In the genomic region with DNA sequence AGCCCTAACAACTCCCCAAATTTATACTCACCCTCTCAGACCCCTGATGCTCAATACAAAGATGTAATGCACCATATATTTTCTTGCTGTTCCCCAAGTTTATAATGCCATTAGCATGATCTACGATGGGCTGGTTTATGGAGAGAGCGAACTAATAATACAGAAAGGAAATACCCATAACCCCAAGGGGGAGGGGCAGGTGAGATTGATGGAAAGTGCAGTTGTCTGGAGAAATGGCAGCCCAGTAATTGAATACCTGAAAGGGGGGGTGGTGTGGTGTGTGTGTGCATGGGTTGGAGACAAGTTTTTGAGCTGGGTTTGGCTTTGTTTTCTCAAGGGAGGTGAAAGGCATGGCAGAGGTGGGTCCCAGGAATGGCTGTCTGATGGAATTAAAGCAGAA, we compare ENCODE assay signal across 26 mouse cellular contexts.
DNase-seq lines count a peak whose midpoint lies in the region; ATAC-seq lines count a peak whose summit lies in the region.
"Had no signal": no experiment of that assay in that cellular context is flagged by ENCODE, and none has a peak within 500 bp of the region (broad histone marks: within the 10 kb centered on the region; RNA-seq: fewer than 3 reads in every experiment).

No protein-coding gene starts in this region.

- H3K4me3 ChIP-seq in neural tube, embryonic 12.5 days = no peak overlapping the region
- no peak overlapping the region for H3K4me3 ChIP-seq in limb, embryonic 10.5 days
- H3K4me3 ChIP-seq in neural tube, embryonic 14.5 days (ENCODE audit: low read depth, low read length) = no peak overlapping the region
- no peak overlapping the region for H3K4me3 ChIP-seq in liver, embryonic 12.5 days
- H3K4me3 ChIP-seq: embryonic facial prominence, embryonic 12.5 days; embryonic facial prominence, embryonic 15.5 days; heart, embryonic 10.5 days; heart, embryonic 13.5 days; hindbrain, embryonic 12.5 days; hindbrain, embryonic 15.5 days; intestine, embryonic 15.5 days had no signal

- H3K36me3 ChIP-seq in neural tube, embryonic 12.5 days = no peaks in the 10 kb centered on the region
- H3K36me3 ChIP-seq in limb, embryonic 10.5 days = no peaks in the 10 kb centered on the region
- 0 out of 2 replicates have a peak, but pooled peaks cover 3% of the 10 kb centered on the region for H3K36me3 ChIP-seq in neural tube, embryonic 14.5 days (ENCODE audit: control insufficient read depth, insufficient read depth, low read length)
- H3K36me3 ChIP-seq in liver, embryonic 12.5 days = no peaks in the 10 kb centered on the region
- H3K36me3 ChIP-seq: embryonic facial prominence, embryonic 12.5 days; embryonic facial prominence, embryonic 15.5 days; hindbrain, embryonic 12.5 days; intestine, embryonic 15.5 days had no signal

- no peak for DNase-seq in neural tube, embryonic 10.5 days (ENCODE audit: extremely low spot score, low spot score)
- DNase-seq in forelimb bud, embryonic 11.5 days (ENCODE audit: low read depth, low spot score) = peak; percentile 64
- peak; percentile 53 for DNase-seq in limb, embryonic 10.5 days (ENCODE audit: low spot score)
- DNase-seq: adrenal gland, adult 8-10 months; adrenal gland, postnatal 25 days; cerebellum, adult 11-12 months; cerebellum, adult 8-10 months; cerebellum, postnatal 10 days; cerebellum, postnatal 36 days; forebrain, postnatal 0 days; gastrocnemius, postnatal 25 days; heart, adult 18-20 months; heart, postnatal 14 days had no signal

- peak; percentile 33; the same call in 1 of the 2 replicates for ATAC-seq in neural tube, embryonic 12.5 days (ENCODE audit: low FRiP score, low read depth)
- ATAC-seq in neural tube, embryonic 14.5 days (ENCODE audit: low read depth) = peak; percentile 61; the same call in 1 of the 2 replicates
- ATAC-seq in liver, embryonic 12.5 days = no peak
- ATAC-seq in CD4-positive, CD25-positive, alpha-beta regulatory T cell, adult 4 months = no peak
- ATAC-seq: activated CD4-positive, CD25-positive, alpha-beta regulatory T cell, adult 4 months; forebrain, embryonic 14.5 days; forebrain, postnatal 0 days; intestine, embryonic 15.5 days had no signal

- 58% methylated on average over 2 of the region's 2 CpGs for WGBS in neural tube, embryonic 12.5 days
- WGBS in limb, embryonic 10.5 days = 63% methylated on average over 2 of the region's 2 CpGs
- 39% methylated on average over 2 of the region's 2 CpGs for WGBS in neural tube, embryonic 14.5 days
- WGBS in liver, embryonic 12.5 days (ENCODE audit: insufficient replicate concordance) = 78% methylated on average over 2 of the region's 2 CpGs

- peaks cover 13% of the 10 kb centered on the region for H3K4me1 ChIP-seq in neural tube, embryonic 12.5 days
- peaks cover 23% of the 10 kb centered on the region for H3K4me1 ChIP-seq in limb, embryonic 10.5 days
- no peaks in the 10 kb centered on the region for H3K4me1 ChIP-seq in neural tube, embryonic 14.5 days (ENCODE audit: control insufficient read depth, insufficient read depth, low read length)
- no peaks in the 10 kb centered on the region for H3K4me1 ChIP-seq in liver, embryonic 12.5 days
- H3K4me1 ChIP-seq: embryonic facial prominence, embryonic 12.5 days; embryonic facial prominence, embryonic 15.5 days; heart, embryonic 10.5 days; heart, embryonic 13.5 days; hindbrain, embryonic 15.5 days; intestine, embryonic 15.5 days had no signal

- H3K27ac ChIP-seq in neural tube, embryonic 12.5 days = no peak overlapping the region
- H3K27ac ChIP-seq in limb, embryonic 10.5 days = 0 out of 2 replicates have a peak overlapping the region, but pooled peaks have one; percentile 66
- no peak overlapping the region for H3K27ac ChIP-seq in neural tube, embryonic 14.5 days (ENCODE audit: low read depth, low read length)
- H3K27ac ChIP-seq in liver, embryonic 12.5 days = no peak overlapping the region
- H3K27ac ChIP-seq: embryonic facial prominence, embryonic 12.5 days; embryonic facial prominence, embryonic 15.5 days; heart, embryonic 10.5 days; heart, embryonic 13.5 days; hindbrain, embryonic 12.5 days; hindbrain, embryonic 15.5 days; intestine, embryonic 15.5 days had no signal

- no peaks in the 10 kb centered on the region for H3K27me3 ChIP-seq in neural tube, embryonic 12.5 days (replicated peaks)
- H3K27me3 ChIP-seq in limb, embryonic 10.5 days (ENCODE audit: low read depth, poor library complexity, severe bottlenecking) = no peaks in the 10 kb centered on the region
- H3K27me3 ChIP-seq in neural tube, embryonic 14.5 days (ENCODE audit: control insufficient read depth, insufficient read depth, low read length) = no peaks in the 10 kb centered on the region
- H3K27me3 ChIP-seq in liver, embryonic 12.5 days (replicated peaks) = no peaks in the 10 kb centered on the region
- H3K27me3 ChIP-seq: embryonic facial prominence, embryonic 12.5 days; embryonic facial prominence, embryonic 15.5 days; heart, embryonic 13.5 days; hindbrain, embryonic 12.5 days; hindbrain, embryonic 15.5 days; intestine, embryonic 15.5 days had no signal

- no peak overlapping the region for H3K9ac ChIP-seq in neural tube, embryonic 12.5 days
- H3K9ac ChIP-seq in neural tube, embryonic 14.5 days (replicated peaks; ENCODE audit: low read depth, low read length) = no peak overlapping the region
- H3K9ac ChIP-seq in liver, embryonic 12.5 days = no peak overlapping the region
- H3K9ac ChIP-seq: embryonic facial prominence, embryonic 12.5 days; embryonic facial prominence, embryonic 15.5 days; forebrain, postnatal 0 days; heart, embryonic 13.5 days; hindbrain, embryonic 12.5 days; hindbrain, embryonic 15.5 days; intestine, embryonic 15.5 days had no signal

- no peak overlapping the region for H3K4me2 ChIP-seq in neural tube, embryonic 12.5 days (replicated peaks)
- no peak overlapping the region for H3K4me2 ChIP-seq in neural tube, embryonic 14.5 days (ENCODE audit: low read depth, low read length)
- H3K4me2 ChIP-seq in liver, embryonic 12.5 days = no peak overlapping the region
- H3K4me2 ChIP-seq: embryonic facial prominence, embryonic 12.5 days; embryonic facial prominence, embryonic 15.5 days; heart, embryonic 13.5 days; hindbrain, embryonic 12.5 days; hindbrain, embryonic 15.5 days; intestine, embryonic 15.5 days had no signal

- H3K9me3 ChIP-seq in neural tube, embryonic 12.5 days = no peaks in the 10 kb centered on the region
- no peaks in the 10 kb centered on the region for H3K9me3 ChIP-seq in limb, embryonic 10.5 days (replicated peaks)
- H3K9me3 ChIP-seq in neural tube, embryonic 14.5 days (ENCODE audit: control insufficient read depth, low read length) = no peaks in the 10 kb centered on the region
- no peaks in the 10 kb centered on the region for H3K9me3 ChIP-seq in liver, embryonic 12.5 days (replicated peaks)
- H3K9me3 ChIP-seq: embryonic facial prominence, embryonic 12.5 days; embryonic facial prominence, embryonic 15.5 days; heart, embryonic 10.5 days; heart, embryonic 13.5 days; hindbrain, embryonic 12.5 days; hindbrain, embryonic 15.5 days; intestine, embryonic 15.5 days had no signal

Comparison
In these comparisons a context has a peak if more than half of its experiments do, and no peak if none do; other contexts are left out.
1. ATAC-seq: peak in neural tube, embryonic 12.5 days (single experiment) and neural tube, embryonic 14.5 days (single experiment); none in liver, embryonic 12.5 days (single experiment) and CD4-positive, CD25-positive, alpha-beta regulatory T cell, adult 4 months (single experiment).